Comparison of ENCODE assay signal across 20 mouse cellular contexts in genomic region chrX:7168799-7169198, GRCm38 (mm10).
DNase-seq lines count a peak whose midpoint lies in the region; ATAC-seq and TF ChIP-seq lines count a peak whose summit lies in the region.
"Had no signal": no experiment of that assay in that cellular context is flagged by ENCODE, and none has a peak within 500 bp of the region (broad histone marks: within the 10 kb centered on the region; RNA-seq: fewer than 3 reads in every experiment).

No protein-coding gene starts in this region.

- H3K36me3 ChIP-seq in limb, embryonic 13.5 days: peaks cover 7% of the 10 kb centered on the region; the same call in 1 of the 2 replicates
- H3K36me3 ChIP-seq in limb, embryonic 10.5 days: peaks cover 23% of the 10 kb centered on the region

- WGBS in limb, embryonic 13.5 days: 58% methylated on average over 5 of the region's 5 CpGs
- 88% methylated on average over 5 of the region's 5 CpGs for WGBS in limb, embryonic 10.5 days
- 20% methylated on average over 5 of the region's 5 CpGs for WGBS in bone marrow, adult 2 months

- no peaks in the 10 kb centered on the region for H3K27me3 ChIP-seq in limb, embryonic 13.5 days
- no peaks in the 10 kb centered on the region for H3K27me3 ChIP-seq in limb, embryonic 10.5 days (ENCODE audit: low read depth, poor library complexity, severe bottlenecking)
- H3K27me3 ChIP-seq: Patski had no signal

- H3K27ac ChIP-seq in limb, embryonic 13.5 days: peak overlapping the region; percentile 10; the same call in 1 of the 2 replicates
- H3K27ac ChIP-seq in limb, embryonic 10.5 days: no peak overlapping the region
- H3K27ac ChIP-seq in bone marrow, adult 2 months (ENCODE audit: control insufficient read depth, insufficient read depth, low read depth, low read length, poor library complexity): peak overlapping the region; percentile 65
- H3K27ac ChIP-seq: hindbrain, embryonic 10.5 days had no signal

- TF ChIP-seq CTCF in bone marrow, adult 2 months (IDR thresholded peaks at IDR 0.05; ENCODE audit: control insufficient read depth, insufficient read depth, low read length): no peak

- no peak for DNase-seq in limb, embryonic 10.5 days (ENCODE audit: low spot score)
- DNase-seq in A20 (ENCODE audit: low read depth, low spot score): peak; percentile 70
- DNase-seq in frontal cortex, adult 2 months (ENCODE audit: extremely low spot score in 1 of 2, low spot score in 1 of 2): no peak
- DNase-seq in layer of hippocampus, postnatal 25 days (ENCODE audit: extremely low spot score in 1 of 2, low spot score in 1 of 2): no peak
- no peak for DNase-seq in layer of hippocampus, postnatal 14 days (ENCODE audit: low spot score in 2 of 2)
- DNase-seq: adrenal gland, postnatal 10 days; cerebellum, adult 11-12 months; cerebellum, postnatal 14 days; embryo, embryonic 11 days; forebrain, postnatal 0 days; kidney, adult 11 months; layer of hippocampus, postnatal 36 days had no signal

- ATAC-seq in limb, embryonic 13.5 days (ENCODE audit: low FRiP score, low read depth): no peak
- peak; percentile 84 for ATAC-seq in megakaryocyte, adult 5-6 weeks (ENCODE audit: poor library complexity, severe bottlenecking)
- ATAC-seq: activated CD4-positive, CD25-positive, alpha-beta regulatory T cell, adult 4 months; forebrain, postnatal 0 days; lung, postnatal 0 days; Patski had no signal

- no peak overlapping the region for H3K4me2 ChIP-seq in limb, embryonic 13.5 days (replicated peaks)
- H3K4me2 ChIP-seq: midbrain, embryonic 11.5 days had no signal

- H3K9me3 ChIP-seq in limb, embryonic 13.5 days: no peaks in the 10 kb centered on the region
- H3K9me3 ChIP-seq in limb, embryonic 10.5 days (replicated peaks): no peaks in the 10 kb centered on the region
- H3K9me3 ChIP-seq: hindbrain, embryonic 10.5 days had no signal

- H3K4me1 ChIP-seq in limb, embryonic 13.5 days: no peaks in the 10 kb centered on the region
- H3K4me1 ChIP-seq in limb, embryonic 10.5 days: no peaks in the 10 kb centered on the region
- peaks cover 1% of the 10 kb centered on the region; the same call in 1 of the 2 replicates for H3K4me1 ChIP-seq in bone marrow, adult 2 months (ENCODE audit: control insufficient read depth, insufficient read depth, low read length)
- H3K4me1 ChIP-seq: hindbrain, embryonic 10.5 days had no signal

- TF ChIP-seq POLR2A in bone marrow, adult 2 months (IDR thresholded peaks at IDR 0.05; ENCODE audit: borderline replicate concordance, control insufficient read depth, low read depth, low read length): no peak

- H3K4me3 ChIP-seq in limb, embryonic 13.5 days: no peak overlapping the region
- no peak overlapping the region for H3K4me3 ChIP-seq in limb, embryonic 10.5 days
- H3K4me3 ChIP-seq in bone marrow, adult 2 months (replicated peaks; ENCODE audit: control insufficient read depth, low read depth, low read length): no peak overlapping the region
- H3K4me3 ChIP-seq: hindbrain, embryonic 10.5 days had no signal

- H3K9ac ChIP-seq in limb, embryonic 13.5 days: no peak overlapping the region
- H3K9ac ChIP-seq: forebrain, postnatal 0 days had no signal
